Mouse (Mus musculus): ENCODE results near the gene Gm10358.
"Not testable (repeated sequence)": the region's sequence is repeated elsewhere in the genome, so short reads cannot be mapped to it uniquely, and the experiment has no call there.

The Gm10358 gene

GRCm38 (mm10) chr8:75406489-75406888 lies at the start of gene Gm10358:
Gene Gm10358, minus strand, starts transcription at chr8:75406589.
- DNase-seq: no peak

GRCm38 (mm10) chr8:75448394-75448793 lies 42.0 kb upstream of the Gm10358 start, which contains the start of gene Iqcm:
Gene Iqcm, plus strand, starts transcription at chr8:75448694.
- DNase-seq: no peak

- not testable (repeated sequence) for DNase-seq
Observed at GRCm38 (mm10) chr8:75415696-75416095, 9.3 kb upstream of the Gm10358 start.

GRCm38 (mm10) chr8:75384770-75385290 lies 21.6 kb downstream of the Gm10358 start:
- DNase-seq: no peak

- DNase-seq: no peak
Observed at GRCm38 (mm10) chr8:75375530-75376123, 30.8 kb downstream of the Gm10358 start.

GRCm38 (mm10) chr8:75372006-75372405 lies 34.4 kb downstream of the Gm10358 start:
- DNase-seq: no peak
